In genomic region chr7:132372752-132373513, GRCm38 (mm10) we compare ENCODE assay signal across 9 mouse cellular contexts. TPM values are rescaled to one million over a fixed set of nuclear protein-coding genes. Genes with fewer than 3 reads are reported as not detected.
A peak's percentile ranks its signal among the peaks of the same experiment; 100 is the strongest.
DNase-seq lines count a peak whose midpoint lies in the region; ATAC-seq and TF ChIP-seq lines count a peak whose summit lies in the region.
"Had no signal": no experiment of that assay in that cellular context is flagged by ENCODE, and none has a peak within 500 bp of the region (broad histone marks: within the 10 kb centered on the region; RNA-seq: fewer than 3 reads in every experiment).

No protein-coding gene starts in this region.

- WGBS in midbrain, embryonic 10.5 days, result 59% methylated on average over 17 of the region's 17 CpGs

- no peaks in the 10 kb centered on the region; the same call in none of the 2 replicates for H3K27me3 ChIP-seq in midbrain, embryonic 10.5 days (ENCODE audit: low read depth, poor library complexity, severe bottlenecking)
- H3K27me3 ChIP-seq: heart, embryonic 12.5 days had no signal

- peak; percentile 56 for TF ChIP-seq POLR2A in embryonic fibroblast, embryonic 13.5 days (IDR thresholded peaks at IDR 0.05; ENCODE audit: low read depth, low read length)

- no peak for TF ChIP-seq CTCF in embryonic fibroblast, embryonic 13.5 days (IDR thresholded peaks at IDR 0.05; ENCODE audit: borderline replicate concordance, insufficient read depth, low read length)

- H3K9me3 ChIP-seq in midbrain, embryonic 10.5 days (replicated peaks), result no peaks in the 10 kb centered on the region
- H3K9me3 ChIP-seq: heart, embryonic 12.5 days had no signal

- H3K4me1 ChIP-seq in embryonic fibroblast, embryonic 13.5 days (ENCODE audit: control insufficient read depth, insufficient read depth, low read length), result peaks cover 11% of the 10 kb centered on the region
- peaks cover 25% of the 10 kb centered on the region for H3K4me1 ChIP-seq in midbrain, embryonic 10.5 days
- H3K4me1 ChIP-seq: heart, embryonic 12.5 days had no signal

- peak; percentile 22 for DNase-seq in MN1 (ENCODE audit: low spot score)
- peak; percentile 88 for DNase-seq in brain, adult 2 months (ENCODE audit: low read depth, low spot score)
- no peak for DNase-seq in midbrain, embryonic 10.5 days (ENCODE audit: low spot score)
- no peak for DNase-seq in gastrocnemius, adult 8-10 months (ENCODE audit: low spot score in 2 of 2)
- no peak for DNase-seq in frontal cortex, adult 2 months (ENCODE audit: extremely low spot score in 1 of 2, low spot score in 1 of 2)
- DNase-seq: liver, postnatal 0 days had no signal

- no peaks in the 10 kb centered on the region for H3K36me3 ChIP-seq in midbrain, embryonic 10.5 days
- H3K36me3 ChIP-seq: heart, embryonic 12.5 days had no signal

- H3K27ac ChIP-seq in embryonic fibroblast, embryonic 13.5 days (ENCODE audit: insufficient read depth, low read length), result peak overlapping the region; percentile 94
- H3K27ac ChIP-seq in midbrain, embryonic 10.5 days (replicated peaks), result peak overlapping the region; percentile 53

- no peak overlapping the region for H3K4me3 ChIP-seq in embryonic fibroblast, embryonic 13.5 days (ENCODE audit: insufficient read depth, low read length)
- no peak overlapping the region for H3K4me3 ChIP-seq in midbrain, embryonic 10.5 days
- H3K4me3 ChIP-seq: heart, embryonic 12.5 days had no signal

- no peak for ATAC-seq in erythroblast, adult 5-6 weeks (replicated peaks; ENCODE audit: low FRiP score, poor library complexity, severe bottlenecking)
- ATAC-seq: liver, postnatal 0 days had no signal

RNA-seq across cellular contexts. Expression of gene Chst15, which starts 55.9 kb away (rescaled TPM):
- 10.9 and 12.9 TPM in 2 replicates for polyA plus RNA-seq in embryonic fibroblast, embryonic 13.5 days (2011; ENCODE audit: insufficient read length, low read depth, missing spikeins)
- 14.2 and 18.7 TPM in 2 replicates for polyA plus RNA-seq in midbrain, embryonic 10.5 days (2016; fragmentation: Nextera tagmentation; extraction: Ambion mirVana)
- 3.6 and 4.8 TPM in 2 replicates for total RNA-seq in erythroblast, adult 5-6 weeks (2015; ENCODE audit: low replicate concordance)
- 3.6 and 6.7 TPM in 2 replicates for total RNA-seq in erythroblast, adult 5-6 weeks (2017; ENCODE audit: low replicate concordance)
- 1 to 10 TPM; 1.4 to 2.6 (median 1.8) TPM for total RNA-seq in gastrocnemius, adult 8-10 months (2022)
- polyA plus RNA-seq in frontal cortex, adult 2 months (2012; rRNA removed), result 18.2 and 19.2 TPM in 2 replicates

Comparison
In these comparisons a context has a peak if more than half of its experiments do, and no peak if none do; other contexts are left out.
1. DNase-seq: peak in MN1 (single experiment) and brain, adult 2 months (single experiment); none in midbrain, embryonic 10.5 days (single experiment), gastrocnemius, adult 8-10 months (0 of 2) and frontal cortex, adult 2 months (0 of 2).